Mouse (Mus musculus): ENCODE measurements at regions not wholly inside any gene's neighbourhood (a gene's known extent, or its start where the extent isn't known, plus 50 kb on each side); places are given as distances from the start of the nearest gene placed in this dataset.

DNA sequence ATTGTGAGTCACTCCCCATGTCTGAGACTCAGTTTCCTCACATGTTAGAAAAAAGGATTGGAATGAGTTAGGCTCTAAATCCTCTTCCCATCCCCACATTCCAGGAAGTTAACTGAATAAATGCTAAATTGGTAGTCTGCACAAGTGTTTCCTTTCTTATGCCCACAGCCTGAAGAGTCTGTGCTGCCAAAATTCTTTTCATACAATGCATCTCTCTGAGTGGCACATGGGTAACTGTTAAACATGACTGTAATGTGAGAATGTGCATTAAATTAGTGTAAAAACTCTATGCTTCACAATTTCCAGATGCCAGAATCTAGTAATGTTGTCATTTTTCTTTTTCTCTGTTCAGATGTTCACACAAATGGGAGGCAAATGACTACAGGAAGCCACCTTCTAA is 317.5 kb upstream of the A1bg start:
- DNase-seq (ENCODE audit: low spot score): no peak
- no peak overlapping the region for H3K9ac ChIP-seq (ENCODE audit: low read length)
- H3K4me3 ChIP-seq (ENCODE audit: low read depth, low read length): no peak overlapping the region
- H3K9me3 ChIP-seq (ENCODE audit: control insufficient read depth, low read length): no peaks in the 10 kb centered on the region
- H3K27ac ChIP-seq (replicated peaks): no peak overlapping the region
- no peaks in the 10 kb centered on the region for H3K4me1 ChIP-seq (replicated peaks; ENCODE audit: control insufficient read depth, insufficient read depth)
- no peak for TF ChIP-seq CTCF (IDR thresholded peaks at IDR 0.05; ENCODE audit: low read depth)
- TF ChIP-seq EP300 (optimal IDR thresholded peaks at IDR 0.05): no peak
- H3K4me2 ChIP-seq (replicated peaks; ENCODE audit: low read depth): no peak overlapping the region
- no peaks in the 10 kb centered on the region for H3K27me3 ChIP-seq (ENCODE audit: control insufficient read depth, insufficient read depth, low read length)
- H3K36me3 ChIP-seq (ENCODE audit: control insufficient read depth, insufficient read depth, low read length): no peaks in the 10 kb centered on the region
- ATAC-seq (ENCODE audit: low FRiP score, low TSS enrichment): no peak

DNA sequence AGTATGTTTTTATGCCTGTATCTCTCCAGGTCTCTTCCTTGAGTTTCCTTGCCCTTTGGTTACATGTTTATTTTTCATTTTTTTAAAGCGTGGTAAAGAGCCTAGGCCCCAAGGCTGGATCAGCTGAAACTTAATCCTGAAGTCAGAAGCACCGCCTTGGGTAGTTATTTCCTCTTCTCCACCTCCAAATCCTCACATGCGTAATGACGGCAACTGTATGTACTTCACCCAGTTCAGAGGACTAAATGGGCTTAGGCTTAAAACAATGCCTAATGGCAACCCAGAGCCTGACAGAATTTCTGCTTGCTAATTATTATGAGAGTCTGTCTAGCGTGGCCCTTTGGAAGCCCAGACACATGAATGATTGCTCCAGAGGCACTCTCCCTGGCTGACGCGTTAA is 316.6 kb upstream of the A1bg start:
- no peak for TF ChIP-seq EP300 (optimal IDR thresholded peaks at IDR 0.05)
- TF ChIP-seq CTCF (IDR thresholded peaks at IDR 0.05; ENCODE audit: low read depth): no peak
- Histone ChIP-seq H3K4me2 (replicated peaks; ENCODE audit: low read depth) (no peak overlapping the region), H3K27me3 (ENCODE audit: control insufficient read depth, insufficient read depth, low read length) (no peaks in the 10 kb centered on the region), H3K4me3 (ENCODE audit: low read depth, low read length) (no peak overlapping the region), H3K36me3 (ENCODE audit: control insufficient read depth, insufficient read depth, low read length) (no peaks in the 10 kb centered on the region), H3K27ac (replicated peaks) (no peak overlapping the region), H3K9ac (ENCODE audit: low read length) (no peak overlapping the region), H3K9me3 (ENCODE audit: control insufficient read depth, low read length) (no peaks in the 10 kb centered on the region), H3K4me1 (replicated peaks; ENCODE audit: control insufficient read depth, insufficient read depth) (no peaks in the 10 kb centered on the region)
- ATAC-seq (ENCODE audit: low FRiP score, low TSS enrichment) (no peak), DNase-seq (ENCODE audit: low spot score) (no peak)
- WGBS: 61% methylated on average over 7 of the region's 7 CpGs

DNA sequence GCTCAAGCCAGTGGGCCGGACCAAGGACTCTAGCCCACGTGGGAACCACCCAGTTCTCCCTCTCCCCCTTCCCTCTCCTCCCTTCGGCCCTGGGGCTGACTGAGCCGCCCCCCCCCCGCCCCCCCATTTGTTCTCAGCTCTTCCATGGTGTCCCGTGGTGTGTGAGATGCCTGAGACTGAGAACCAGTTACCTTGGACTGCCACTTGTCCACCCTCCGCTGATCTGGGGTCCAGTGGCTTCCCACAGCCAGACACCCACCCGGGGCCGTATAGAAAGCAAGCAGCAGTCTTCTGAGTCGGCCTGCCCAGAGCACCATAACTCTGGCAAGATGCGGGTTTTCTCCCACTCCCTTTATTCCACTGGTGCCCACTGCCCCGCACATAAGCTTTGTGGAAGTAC is 316.2 kb upstream of the A1bg start:
- H3K36me3 ChIP-seq (ENCODE audit: control insufficient read depth, insufficient read depth, low read length): no peaks in the 10 kb centered on the region
- no peak overlapping the region for H3K9ac ChIP-seq (ENCODE audit: low read length)
- ATAC-seq (ENCODE audit: low FRiP score, low TSS enrichment) (no peak), DNase-seq (ENCODE audit: low spot score) (no peak)
- H3K4me1 ChIP-seq (replicated peaks; ENCODE audit: control insufficient read depth, insufficient read depth): no peaks in the 10 kb centered on the region
- no peak overlapping the region for H3K27ac ChIP-seq (replicated peaks)
- H3K4me2 ChIP-seq (replicated peaks; ENCODE audit: low read depth): no peak overlapping the region
- WGBS: 75% methylated on average over 9 of the region's 12 CpGs
- no peaks in the 10 kb centered on the region for H3K9me3 ChIP-seq (ENCODE audit: control insufficient read depth, low read length)
- H3K27me3 ChIP-seq (ENCODE audit: control insufficient read depth, insufficient read depth, low read length): no peaks in the 10 kb centered on the region
- no peak overlapping the region for H3K4me3 ChIP-seq (ENCODE audit: low read depth, low read length)
- TF ChIP-seq CTCF (IDR thresholded peaks at IDR 0.05; ENCODE audit: low read depth): no peak
- TF ChIP-seq EP300 (optimal IDR thresholded peaks at IDR 0.05): no peak

DNA sequence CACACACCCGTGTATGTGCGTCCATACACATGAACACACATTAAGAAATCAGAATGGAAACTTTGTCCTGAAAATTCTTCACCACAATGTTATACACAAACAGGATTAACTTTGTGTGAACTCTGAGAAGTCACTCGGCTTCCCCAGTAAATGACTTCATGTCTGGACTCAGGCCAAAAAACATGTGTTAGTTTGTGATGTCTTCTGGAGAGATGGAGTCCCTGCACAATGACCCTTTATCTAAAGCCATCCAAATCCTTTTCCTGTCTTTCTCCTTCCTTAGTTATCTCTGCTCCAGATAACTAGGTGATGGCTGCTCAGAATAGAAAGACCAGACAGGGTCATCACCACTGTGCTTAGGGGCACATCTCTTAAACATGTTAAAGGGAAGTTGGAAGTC is 306.8 kb upstream of the A1bg start:
- Histone ChIP-seq H3K36me3 (ENCODE audit: control insufficient read depth, insufficient read depth, low read length) (no peaks in the 10 kb centered on the region), H3K9me3 (ENCODE audit: control insufficient read depth, low read length) (no peaks in the 10 kb centered on the region), H3K9ac (ENCODE audit: low read length) (no peak overlapping the region), H3K27ac (replicated peaks) (no peak overlapping the region), H3K27me3 (ENCODE audit: control insufficient read depth, insufficient read depth, low read length) (no peaks in the 10 kb centered on the region), H3K4me3 (ENCODE audit: low read depth, low read length) (no peak overlapping the region), H3K4me2 (replicated peaks; ENCODE audit: low read depth) (no peak overlapping the region), H3K4me1 (replicated peaks; ENCODE audit: control insufficient read depth, insufficient read depth) (no peaks in the 10 kb centered on the region)
- TF ChIP-seq CTCF (IDR thresholded peaks at IDR 0.05; ENCODE audit: low read depth): no peak
- TF ChIP-seq EP300 (optimal IDR thresholded peaks at IDR 0.05): no peak
- DNase-seq (ENCODE audit: low spot score) (no peak), ATAC-seq (ENCODE audit: low FRiP score, low TSS enrichment) (no peak)
- 24% methylated on average over 3 of the region's 3 CpGs for WGBS

DNA sequence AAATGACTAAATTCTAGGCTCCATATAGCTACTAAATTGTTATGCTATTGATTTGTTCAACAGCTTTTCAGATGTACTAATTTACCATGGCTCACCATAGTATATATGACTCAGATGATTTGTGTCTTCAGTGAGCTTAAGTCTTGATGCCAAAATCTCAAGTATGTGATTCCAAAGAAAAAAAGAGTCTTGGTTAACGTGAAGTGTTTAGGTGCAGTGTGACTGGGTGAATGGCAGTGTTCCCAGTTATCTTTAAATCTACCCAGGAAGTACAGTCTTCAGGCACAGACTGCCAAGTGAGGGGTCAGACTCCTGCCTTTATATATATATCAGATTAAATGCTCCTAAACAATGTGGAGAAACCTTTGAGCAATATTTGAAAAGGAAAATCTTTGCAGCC is 300.1 kb upstream of the A1bg start:
- Histone ChIP-seq H3K9ac (ENCODE audit: low read length) (no peak overlapping the region), H3K36me3 (ENCODE audit: control insufficient read depth, insufficient read depth, low read length) (no peaks in the 10 kb centered on the region), H3K27me3 (ENCODE audit: control insufficient read depth, insufficient read depth, low read length) (no peaks in the 10 kb centered on the region), H3K4me1 (replicated peaks; ENCODE audit: control insufficient read depth, insufficient read depth) (no peaks in the 10 kb centered on the region), H3K4me2 (replicated peaks; ENCODE audit: low read depth) (no peak overlapping the region), H3K27ac (replicated peaks) (no peak overlapping the region), H3K4me3 (ENCODE audit: low read depth, low read length) (no peak overlapping the region), H3K9me3 (ENCODE audit: control insufficient read depth, low read length) (no peaks in the 10 kb centered on the region)
- no peak for DNase-seq (ENCODE audit: low spot score)
- peak; percentile 50 for TF ChIP-seq EP300 (optimal IDR thresholded peaks at IDR 0.05)
- TF ChIP-seq CTCF (IDR thresholded peaks at IDR 0.05; ENCODE audit: low read depth): no peak
- 23% methylated on average over 1 of the region's 1 CpGs for WGBS
- no peak for ATAC-seq (ENCODE audit: low FRiP score, low TSS enrichment)

DNA sequence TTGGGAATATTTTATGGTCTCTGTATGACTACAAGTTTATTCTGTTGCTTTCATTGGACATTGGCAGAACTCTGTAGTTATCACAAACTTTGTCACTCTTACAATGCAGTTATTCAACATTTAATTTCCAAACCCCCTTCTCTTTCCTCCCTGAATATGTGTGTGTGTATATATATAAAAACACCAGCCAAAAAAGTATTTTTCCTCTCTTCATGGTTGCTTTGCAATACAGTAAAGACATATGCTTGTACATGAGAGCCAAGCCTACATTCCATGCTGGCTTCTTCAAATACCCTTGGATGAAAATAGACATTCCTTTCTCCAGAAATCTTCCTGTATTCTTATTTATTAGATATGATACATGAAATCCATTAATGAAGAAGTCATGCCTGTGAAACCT is 287.3 kb upstream of the A1bg start:
- Histone ChIP-seq H3K4me3 (ENCODE audit: low read depth, low read length) (no peak overlapping the region), H3K9ac (ENCODE audit: low read length) (no peak overlapping the region), H3K36me3 (ENCODE audit: control insufficient read depth, insufficient read depth, low read length) (no peaks in the 10 kb centered on the region), H3K27ac (replicated peaks) (no peak overlapping the region), H3K9me3 (ENCODE audit: control insufficient read depth, low read length) (no peaks in the 10 kb centered on the region), H3K4me2 (replicated peaks; ENCODE audit: low read depth) (no peak overlapping the region), H3K27me3 (ENCODE audit: control insufficient read depth, insufficient read depth, low read length) (no peaks in the 10 kb centered on the region), H3K4me1 (replicated peaks; ENCODE audit: control insufficient read depth, insufficient read depth) (no peaks in the 10 kb centered on the region)
- no peak for ATAC-seq (ENCODE audit: low FRiP score, low TSS enrichment)
- TF ChIP-seq EP300 (optimal IDR thresholded peaks at IDR 0.05) (no peak), CTCF (IDR thresholded peaks at IDR 0.05; ENCODE audit: low read depth) (no peak)
- DNase-seq (ENCODE audit: low spot score): no peak

Data from stomach, postnatal 0 days (tissue).